Mouse (Mus musculus): ENCODE data around the gene Gpr21. TPM values are rescaled to one million over a fixed set of nuclear protein-coding genes. Genes with fewer than 3 reads are reported as not detected.

The Gpr21 gene
- total RNA-seq, 2 experiments from 2014 or later, result 0.29 to 1.7 TPM

GRCm38 (mm10) chr2:37566035-37566434 lies 49.9 kb downstream of the Gpr21 start:
- ATAC-seq (replicated peaks; ENCODE audit: poor library complexity), result peak; percentile 17; the same call in 1 of the 2 replicates

GRCm38 (mm10) chr2:37569888-37570287 lies 53.8 kb downstream of the Gpr21 start:
- no peak for ATAC-seq (replicated peaks; ENCODE audit: poor library complexity)

Other genes with a start within 250 kb of the Gpr21 start
- not detected in 2 replicates for gene Olfr368, start 189.8 kb upstream of the Gpr21 start, total RNA-seq (2015)
- gene Olfr368, start 189.8 kb upstream of the Gpr21 start, total RNA-seq (2017), result not detected in 2 replicates
- gene Pdcl, start 157.0 kb upstream of the Gpr21 start, total RNA-seq (2015), result 27.3 TPM in 2 replicates
- gene Pdcl, start 157.0 kb upstream of the Gpr21 start, total RNA-seq (2017), result 56.1 and 98.5 TPM in 2 replicates
- 28.8 and 29.9 TPM in 2 replicates for gene Rc3h2, start 93.4 kb upstream of the Gpr21 start, total RNA-seq (2015)
- gene Rc3h2, start 93.4 kb upstream of the Gpr21 start, total RNA-seq (2017), result 23.1 and 37.1 TPM in 2 replicates
- gene Zbtb26, start 73.2 kb upstream of the Gpr21 start, total RNA-seq (2015), result 7.3 and 8.3 TPM in 2 replicates
- gene Zbtb26, start 73.2 kb upstream of the Gpr21 start, total RNA-seq (2017), result 8.2 and 11.8 TPM in 2 replicates
- 16.2 and 17.4 TPM in 2 replicates for gene Zbtb6, start 73.2 kb upstream of the Gpr21 start, total RNA-seq (2015)
- gene Zbtb6, start 73.2 kb upstream of the Gpr21 start, total RNA-seq (2017), result 20.3 and 22.3 TPM in 2 replicates
- gene Rabgap1, start 73.1 kb upstream of the Gpr21 start, total RNA-seq (2015), result 20.0 and 31.9 TPM in 2 replicates
- 30.4 and 39.1 TPM in 2 replicates for gene Rabgap1, start 73.1 kb upstream of the Gpr21 start, total RNA-seq (2017)
- 53.9 and 54.8 TPM in 2 replicates for gene Strbp, start 187.5 kb downstream of the Gpr21 start, total RNA-seq (2015)
- 50.3 and 80.3 TPM in 2 replicates for gene Strbp, start 187.5 kb downstream of the Gpr21 start, total RNA-seq (2017)